Mouse (Mus musculus): ENCODE results near the gene Ptpn13. TPM values are rescaled to one million over a fixed set of nuclear protein-coding genes. Genes with fewer than 3 reads are reported as not detected.

Gene Ptpn13
- total and polyA plus RNA-seq, 2 experiments from 2014 or later = 2.6 to 14.1 TPM

DNA sequence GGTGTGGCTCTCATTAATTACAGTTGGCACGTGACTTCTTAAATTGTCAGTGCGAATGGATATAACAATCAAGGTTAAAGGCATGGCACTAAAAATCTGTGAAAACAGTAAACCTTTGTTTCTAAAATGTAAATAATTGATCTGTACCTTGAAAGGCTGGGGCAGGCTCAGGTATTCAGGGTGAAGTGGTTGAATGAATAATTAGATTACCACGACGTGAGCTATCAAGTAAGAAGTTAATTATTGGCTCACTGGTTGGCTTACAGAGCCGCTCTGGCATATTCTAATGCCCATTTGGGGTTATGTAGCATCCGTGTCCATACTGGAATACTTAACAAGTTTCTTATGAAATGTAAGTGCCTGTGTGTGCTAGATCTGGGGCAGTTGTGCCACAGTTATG lies 92.6 kb downstream of the Ptpn13 start:
- no peaks in the 10 kb centered on the region for H3K9me3 ChIP-seq (ENCODE audit: low read length)
- no peak overlapping the region for H3K9ac ChIP-seq (replicated peaks; ENCODE audit: low read length, poor library complexity, severe bottlenecking)
- no peak for ATAC-seq (ENCODE audit: low FRiP score)
- WGBS = 83% methylated on average over 6 of the region's 6 CpGs
- DNase-seq (ENCODE audit: low spot score) = no peak
- H3K27ac ChIP-seq (ENCODE audit: low read depth, low read length) = no peak overlapping the region
- no peaks in the 10 kb centered on the region for H3K36me3 ChIP-seq (ENCODE audit: insufficient read depth, low read length)
- no peaks in the 10 kb centered on the region; the same call in 1 of the 2 replicates for H3K4me1 ChIP-seq (ENCODE audit: insufficient read depth, low read length)
- H3K27me3 ChIP-seq (ENCODE audit: insufficient read depth, low read length) = no peaks in the 10 kb centered on the region
- no peak overlapping the region for H3K4me3 ChIP-seq (ENCODE audit: low read depth, low read length)
- H3K4me2 ChIP-seq (ENCODE audit: low read depth, low read length, poor library complexity, severe bottlenecking) = no peak overlapping the region
- no peak for TF ChIP-seq CTCF (IDR thresholded peaks at IDR 0.05)

DNA sequence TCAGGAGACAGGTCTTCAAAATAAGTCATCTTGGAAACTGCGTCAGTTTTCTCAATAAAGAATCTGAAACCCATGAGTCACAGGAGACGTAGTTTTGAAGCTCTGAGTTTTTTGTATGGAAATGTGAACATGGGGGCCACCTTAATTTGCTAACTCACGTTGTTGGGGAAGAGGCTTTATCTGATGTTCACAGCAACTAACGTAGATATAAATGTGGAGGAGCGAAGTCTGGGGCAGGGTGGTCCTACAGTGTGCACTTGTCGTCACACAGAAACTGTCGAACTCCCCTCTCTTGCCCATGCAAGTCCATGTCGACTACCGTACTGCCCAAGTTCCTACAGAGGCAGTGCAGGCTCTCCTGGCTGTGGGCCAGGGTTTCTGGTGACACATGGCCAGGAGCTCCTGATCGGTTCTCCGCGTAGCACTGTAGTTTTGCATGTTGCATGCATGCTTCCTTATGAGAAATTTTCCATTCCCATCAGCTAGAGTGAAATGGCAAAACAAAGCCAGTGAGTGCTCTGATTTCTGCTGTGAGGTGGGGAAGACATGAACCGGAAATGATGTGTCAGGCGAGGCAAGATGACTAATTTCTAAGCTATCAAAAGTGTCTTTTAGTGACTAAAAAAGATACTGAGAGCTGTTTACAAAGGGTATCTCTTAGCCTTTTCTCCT lies 93.9 kb downstream of the Ptpn13 start:
- ATAC-seq (ENCODE audit: low FRiP score) = no peak
- H3K4me1 ChIP-seq (ENCODE audit: insufficient read depth, low read length) = no peaks in the 10 kb centered on the region
- H3K9ac ChIP-seq (replicated peaks; ENCODE audit: low read length, poor library complexity, severe bottlenecking) = no peak overlapping the region
- H3K27me3 ChIP-seq (ENCODE audit: insufficient read depth, low read length) = no peaks in the 10 kb centered on the region
- H3K36me3 ChIP-seq (ENCODE audit: insufficient read depth, low read length) = no peaks in the 10 kb centered on the region
- no peak overlapping the region for H3K4me2 ChIP-seq (ENCODE audit: low read depth, low read length, poor library complexity, severe bottlenecking)
- peak; percentile 31 for DNase-seq (ENCODE audit: low spot score)
- no peak overlapping the region for H3K4me3 ChIP-seq (ENCODE audit: low read depth, low read length)
- H3K27ac ChIP-seq (ENCODE audit: low read depth, low read length) = no peak overlapping the region
- no peak for TF ChIP-seq CTCF (IDR thresholded peaks at IDR 0.05)
- WGBS = 89% methylated on average over 14 of the region's 14 CpGs
- no peaks in the 10 kb centered on the region for H3K9me3 ChIP-seq (ENCODE audit: low read length)

DNA sequence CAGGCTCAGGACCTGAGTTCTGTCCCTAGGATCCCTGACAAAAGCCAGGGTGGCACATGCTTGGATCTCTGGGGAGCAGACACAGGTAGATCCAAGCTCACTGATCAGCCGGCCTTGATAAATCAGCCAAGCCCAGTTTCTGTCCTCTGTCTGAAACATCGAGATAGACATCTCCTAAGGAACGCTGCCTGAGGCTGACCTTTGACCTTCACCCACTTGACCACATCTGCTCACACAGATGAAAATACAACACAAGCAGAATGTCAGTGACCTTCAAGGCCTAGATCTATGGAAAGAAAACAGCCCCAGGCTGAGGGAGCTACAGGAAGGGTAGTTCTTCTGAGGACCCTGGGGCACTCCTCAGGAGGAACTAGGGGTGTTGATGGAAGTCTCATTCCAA lies 97.4 kb downstream of the Ptpn13 start:
- DNase-seq (ENCODE audit: low spot score) = no peak
- Histone ChIP-seq H3K27ac (ENCODE audit: low read depth, low read length) (no peak overlapping the region), H3K4me1 (ENCODE audit: insufficient read depth, low read length) (no peaks in the 10 kb centered on the region), H3K9ac (replicated peaks; ENCODE audit: low read length, poor library complexity, severe bottlenecking) (no peak overlapping the region), H3K4me2 (ENCODE audit: low read depth, low read length, poor library complexity, severe bottlenecking) (no peak overlapping the region), H3K36me3 (ENCODE audit: insufficient read depth, low read length) (no peaks in the 10 kb centered on the region), H3K27me3 (ENCODE audit: insufficient read depth, low read length) (no peaks in the 10 kb centered on the region), H3K4me3 (ENCODE audit: low read depth, low read length) (no peak overlapping the region), H3K9me3 (ENCODE audit: low read length) (no peaks in the 10 kb centered on the region)
- WGBS = 67% methylated on average over 3 of the region's 3 CpGs
- TF ChIP-seq CTCF (IDR thresholded peaks at IDR 0.05) = no peak
- ATAC-seq (ENCODE audit: low FRiP score) = no peak

DNA sequence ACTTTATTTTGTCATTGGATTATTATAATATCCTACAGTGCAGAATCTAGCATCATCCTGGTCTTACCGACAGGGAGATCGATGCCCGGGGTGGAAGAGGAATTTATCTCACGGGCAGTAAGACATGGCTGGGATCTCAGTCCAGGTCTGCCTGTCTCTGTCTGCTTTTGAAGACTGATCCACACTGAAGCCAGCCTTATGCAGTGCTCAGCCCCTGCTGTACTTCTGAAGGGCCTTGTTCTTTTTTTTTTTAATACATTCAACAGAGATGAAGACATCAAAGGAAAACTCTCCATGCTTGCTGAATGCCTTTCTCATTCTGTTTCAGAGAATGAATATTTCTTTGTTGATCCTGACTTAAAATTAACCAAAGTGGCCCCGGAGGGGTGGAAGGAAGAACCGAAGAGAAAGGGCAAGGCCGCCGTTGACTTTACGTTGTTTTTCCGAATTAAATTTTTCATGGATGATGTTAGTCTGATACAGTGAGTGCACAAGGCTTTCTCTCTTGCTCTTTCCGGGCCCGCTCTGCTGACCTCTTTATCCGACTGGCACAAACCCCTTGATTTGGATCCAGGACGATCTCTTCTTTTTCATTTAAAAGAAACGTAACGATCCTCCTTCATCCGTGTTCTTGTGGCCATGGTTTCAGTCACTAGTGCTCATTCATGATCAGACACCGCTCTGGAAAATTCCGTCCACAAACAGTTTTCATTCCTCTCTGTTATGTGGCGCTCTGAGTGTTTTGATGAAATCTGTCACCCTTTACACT lies 101.9 kb downstream of the Ptpn13 start:
- 63% methylated on average over 20 of the region's 20 CpGs for WGBS
- ATAC-seq (ENCODE audit: low FRiP score) (no peak), DNase-seq (ENCODE audit: low spot score) (no peak)
- no peaks in the 10 kb centered on the region for H3K36me3 ChIP-seq (ENCODE audit: insufficient read depth, low read length)
- no peak overlapping the region for H3K9ac ChIP-seq (replicated peaks; ENCODE audit: low read length, poor library complexity, severe bottlenecking)
- no peaks in the 10 kb centered on the region for H3K27me3 ChIP-seq (ENCODE audit: insufficient read depth, low read length)
- H3K4me3 ChIP-seq (ENCODE audit: low read depth, low read length) = no peak overlapping the region
- no peaks in the 10 kb centered on the region for H3K4me1 ChIP-seq (ENCODE audit: insufficient read depth, low read length)
- no peak overlapping the region for H3K4me2 ChIP-seq (ENCODE audit: low read depth, low read length, poor library complexity, severe bottlenecking)
- no peaks in the 10 kb centered on the region for H3K9me3 ChIP-seq (ENCODE audit: low read length)
- no peak for TF ChIP-seq CTCF (IDR thresholded peaks at IDR 0.05)
- no peak overlapping the region for H3K27ac ChIP-seq (ENCODE audit: low read depth, low read length)

DNA sequence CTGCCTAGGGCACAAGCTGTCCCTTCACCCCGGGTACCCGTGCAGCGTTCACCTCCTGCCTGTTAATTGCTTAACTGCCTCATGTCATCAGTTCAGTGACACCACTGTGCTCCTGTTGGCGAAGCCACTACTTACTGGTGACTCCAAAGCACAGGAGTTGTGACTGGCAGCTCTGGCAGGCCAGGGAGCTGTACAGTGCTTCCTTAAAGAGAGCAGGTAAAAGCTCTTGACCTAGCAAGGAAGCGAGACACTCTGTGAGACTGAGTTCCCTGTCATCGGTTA lies 102.4 kb downstream of the Ptpn13 start:
- H3K9ac ChIP-seq (replicated peaks; ENCODE audit: low read length, poor library complexity, severe bottlenecking) = no peak overlapping the region
- H3K9me3 ChIP-seq (ENCODE audit: low read length) = no peaks in the 10 kb centered on the region
- 67% methylated on average over 6 of the region's 6 CpGs for WGBS
- H3K27me3 ChIP-seq (ENCODE audit: insufficient read depth, low read length) = no peaks in the 10 kb centered on the region
- H3K4me1 ChIP-seq (ENCODE audit: insufficient read depth, low read length) = no peaks in the 10 kb centered on the region
- no peak for TF ChIP-seq CTCF (IDR thresholded peaks at IDR 0.05)
- no peaks in the 10 kb centered on the region for H3K36me3 ChIP-seq (ENCODE audit: insufficient read depth, low read length)
- H3K27ac ChIP-seq (ENCODE audit: low read depth, low read length) = no peak overlapping the region
- ATAC-seq (ENCODE audit: low FRiP score) = no peak
- H3K4me3 ChIP-seq (ENCODE audit: low read depth, low read length) = no peak overlapping the region
- no peak for DNase-seq (ENCODE audit: low spot score)
- H3K4me2 ChIP-seq (ENCODE audit: low read depth, low read length, poor library complexity, severe bottlenecking) = no peak overlapping the region

DNA sequence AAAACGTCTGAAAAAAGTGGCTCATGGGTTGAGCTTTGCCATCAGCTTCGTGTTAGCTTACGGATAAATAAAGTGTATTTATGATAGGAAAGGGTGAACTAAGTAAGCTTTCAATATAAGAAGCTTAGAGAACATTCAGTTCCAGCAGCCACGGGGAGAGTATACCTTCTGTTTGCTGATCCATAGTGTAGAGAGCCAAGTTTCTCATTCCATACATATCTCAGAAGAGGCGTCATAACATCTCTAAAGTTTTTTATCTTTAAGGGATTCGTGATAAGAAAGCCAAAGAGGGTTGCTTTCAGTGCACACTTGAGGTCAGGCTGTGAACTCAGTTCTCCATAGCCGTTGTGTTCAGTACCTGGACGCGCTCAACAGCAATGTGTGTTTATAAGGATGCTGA lies 105.2 kb downstream of the Ptpn13 start:
- no peaks in the 10 kb centered on the region for H3K36me3 ChIP-seq (ENCODE audit: insufficient read depth, low read length)
- no peaks in the 10 kb centered on the region for H3K4me1 ChIP-seq (ENCODE audit: insufficient read depth, low read length)
- H3K27me3 ChIP-seq (ENCODE audit: insufficient read depth, low read length) = no peaks in the 10 kb centered on the region
- H3K9me3 ChIP-seq (ENCODE audit: low read length) = no peaks in the 10 kb centered on the region
- no peak overlapping the region for H3K9ac ChIP-seq (replicated peaks; ENCODE audit: low read length, poor library complexity, severe bottlenecking)
- ATAC-seq (ENCODE audit: low FRiP score) (no peak), DNase-seq (ENCODE audit: low spot score) (no peak)
- 87% methylated on average over 9 of the region's 9 CpGs for WGBS
- H3K4me3 ChIP-seq (ENCODE audit: low read depth, low read length) = no peak overlapping the region
- H3K27ac ChIP-seq (ENCODE audit: low read depth, low read length) = no peak overlapping the region
- TF ChIP-seq CTCF (IDR thresholded peaks at IDR 0.05) = no peak
- no peak overlapping the region for H3K4me2 ChIP-seq (ENCODE audit: low read depth, low read length, poor library complexity, severe bottlenecking)

All from midbrain, postnatal 0 days (tissue).